In genomic region chr12:106626786-106627185, GRCm38 (mm10) we compare ENCODE assay signal across 28 mouse cellular contexts.
DNase-seq lines count a peak whose midpoint lies in the region; ATAC-seq and TF ChIP-seq lines count a peak whose summit lies in the region.
"Had no signal": no experiment of that assay in that cellular context is flagged by ENCODE, and none has a peak within 500 bp of the region (broad histone marks: within the 10 kb centered on the region; RNA-seq: fewer than 3 reads in every experiment).

No protein-coding gene starts in this region.

- H3K4me1 ChIP-seq in forebrain, postnatal 0 days (ENCODE audit: insufficient read depth), result no peaks in the 10 kb centered on the region
- H3K4me1 ChIP-seq in forebrain, embryonic 16.5 days (replicated peaks; ENCODE audit: control insufficient read depth, insufficient read depth, low read length), result 0 out of 2 replicates have a peak, but pooled peaks cover 2% of the 10 kb centered on the region
- H3K4me1 ChIP-seq in midbrain, embryonic 11.5 days (ENCODE audit: control insufficient read depth, insufficient read depth, low read length), result 0 out of 2 replicates have a peak, but pooled peaks cover 2% of the 10 kb centered on the region
- H3K4me1 ChIP-seq in midbrain, embryonic 10.5 days, result peaks cover 15% of the 10 kb centered on the region
- H3K4me1 ChIP-seq in midbrain, embryonic 13.5 days (replicated peaks), result peaks cover 12% of the 10 kb centered on the region
- H3K4me1 ChIP-seq: heart, embryonic 15.5 days; liver, embryonic 12.5 days; megakaryocyte, embryonic 14.5 days; neural tube, embryonic 15.5 days; stomach, embryonic 15.5 days had no signal

- WGBS in forebrain, postnatal 0 days, result 36% methylated on average over 15 of the region's 15 CpGs
- WGBS in forebrain, embryonic 16.5 days, result 51% methylated on average over 15 of the region's 15 CpGs
- 56% methylated on average over 15 of the region's 15 CpGs for WGBS in midbrain, embryonic 11.5 days
- WGBS in midbrain, embryonic 10.5 days, result 73% methylated on average over 15 of the region's 15 CpGs
- 20% methylated on average over 15 of the region's 15 CpGs for WGBS in midbrain, embryonic 13.5 days

- H3K27ac ChIP-seq in forebrain, postnatal 0 days (ENCODE audit: low read depth, low read length), result 0 out of 2 replicates have a peak overlapping the region, but pooled peaks have one; percentile 52
- no peak overlapping the region for H3K27ac ChIP-seq in forebrain, embryonic 16.5 days (ENCODE audit: low read length)
- no peak overlapping the region for H3K27ac ChIP-seq in midbrain, embryonic 11.5 days (ENCODE audit: low read depth, low read length)
- H3K27ac ChIP-seq in midbrain, embryonic 10.5 days (replicated peaks), result no peak overlapping the region
- H3K27ac ChIP-seq in midbrain, embryonic 13.5 days, result peak overlapping the region; percentile 72
- H3K27ac ChIP-seq: forebrain, embryonic 13.5 days; heart, embryonic 15.5 days; kidney, postnatal 0 days; liver, embryonic 12.5 days; neural tube, embryonic 15.5 days; stomach, embryonic 15.5 days had no signal

- no peaks in the 10 kb centered on the region for H3K9me3 ChIP-seq in forebrain, postnatal 0 days (ENCODE audit: low read length)
- H3K9me3 ChIP-seq in forebrain, embryonic 16.5 days (ENCODE audit: control insufficient read depth, low read length), result no peaks in the 10 kb centered on the region
- H3K9me3 ChIP-seq in midbrain, embryonic 11.5 days (ENCODE audit: control insufficient read depth, low read length), result no peaks in the 10 kb centered on the region
- no peaks in the 10 kb centered on the region for H3K9me3 ChIP-seq in midbrain, embryonic 10.5 days (replicated peaks)
- H3K9me3 ChIP-seq in midbrain, embryonic 13.5 days, result no peaks in the 10 kb centered on the region
- H3K9me3 ChIP-seq: forebrain, embryonic 13.5 days; heart, embryonic 15.5 days; neural tube, embryonic 15.5 days; stomach, embryonic 15.5 days had no signal

- no peak overlapping the region for H3K9ac ChIP-seq in forebrain, postnatal 0 days
- H3K9ac ChIP-seq in forebrain, embryonic 16.5 days (replicated peaks; ENCODE audit: low read depth, low read length), result no peak overlapping the region
- H3K9ac ChIP-seq in midbrain, embryonic 11.5 days (ENCODE audit: low read length), result no peak overlapping the region
- peak overlapping the region; percentile 41; the same call in 1 of the 2 replicates for H3K9ac ChIP-seq in midbrain, embryonic 13.5 days (replicated peaks)
- H3K9ac ChIP-seq: forebrain, embryonic 13.5 days; heart, embryonic 15.5 days; liver, embryonic 12.5 days; liver, postnatal 0 days; neural tube, embryonic 15.5 days; stomach, embryonic 15.5 days had no signal

- H3K4me3 ChIP-seq in forebrain, postnatal 0 days (ENCODE audit: low read depth, low read length), result no peak overlapping the region
- H3K4me3 ChIP-seq in forebrain, embryonic 16.5 days (replicated peaks; ENCODE audit: low read length), result no peak overlapping the region
- H3K4me3 ChIP-seq in midbrain, embryonic 11.5 days (ENCODE audit: low read depth, low read length), result no peak overlapping the region
- no peak overlapping the region for H3K4me3 ChIP-seq in midbrain, embryonic 10.5 days
- H3K4me3 ChIP-seq in midbrain, embryonic 13.5 days (replicated peaks), result peak overlapping the region; percentile 18
- H3K4me3 ChIP-seq: erythroblast, embryonic 14.5 days; forebrain, embryonic 13.5 days; heart, embryonic 15.5 days; liver, embryonic 12.5 days; megakaryocyte, embryonic 14.5 days; neural tube, embryonic 15.5 days; stomach, embryonic 15.5 days had no signal

- H3K27me3 ChIP-seq in forebrain, postnatal 0 days (ENCODE audit: insufficient read depth, low read length), result no peaks in the 10 kb centered on the region
- no peaks in the 10 kb centered on the region for H3K27me3 ChIP-seq in forebrain, embryonic 16.5 days (replicated peaks; ENCODE audit: control insufficient read depth, insufficient read depth, low read length)
- no peaks in the 10 kb centered on the region for H3K27me3 ChIP-seq in midbrain, embryonic 11.5 days (ENCODE audit: control insufficient read depth, insufficient read depth, low read length)
- H3K27me3 ChIP-seq in midbrain, embryonic 10.5 days (ENCODE audit: low read depth, poor library complexity, severe bottlenecking), result no peaks in the 10 kb centered on the region
- H3K27me3 ChIP-seq in midbrain, embryonic 13.5 days, result no peaks in the 10 kb centered on the region
- H3K27me3 ChIP-seq: forebrain, embryonic 13.5 days; heart, embryonic 15.5 days; liver, embryonic 12.5 days; megakaryocyte, embryonic 14.5 days; neural tube, embryonic 15.5 days; stomach, embryonic 15.5 days had no signal

- H3K4me2 ChIP-seq in forebrain, postnatal 0 days (ENCODE audit: low read depth), result no peak overlapping the region
- H3K4me2 ChIP-seq in forebrain, embryonic 16.5 days (ENCODE audit: low read length), result no peak overlapping the region
- no peak overlapping the region for H3K4me2 ChIP-seq in midbrain, embryonic 11.5 days
- H3K4me2 ChIP-seq in midbrain, embryonic 13.5 days (replicated peaks), result peak overlapping the region; percentile 38
- H3K4me2 ChIP-seq: forebrain, embryonic 13.5 days; heart, embryonic 15.5 days; liver, embryonic 12.5 days; neural tube, embryonic 15.5 days; stomach, embryonic 15.5 days had no signal

- DNase-seq in forebrain, postnatal 0 days, result no peak
- DNase-seq in midbrain, embryonic 11.5 days (ENCODE audit: low spot score, missing footprints), result peak; percentile 49
- no peak for DNase-seq in midbrain, embryonic 10.5 days (ENCODE audit: low spot score)
- no peak for DNase-seq in layer of hippocampus, adult 8-10 months (ENCODE audit: low spot score in 2 of 2)
- no peak for DNase-seq in right cerebral cortex, adult 2 months (ENCODE audit: low spot score in 2 of 2)
- DNase-seq in cerebellum, adult 18-20 months, result no peak
- DNase-seq: adrenal gland, postnatal 14 days; cerebellum, adult 11-12 months; cerebellum, postnatal 10 days; heart, postnatal 36 days; kidney, adult 18-20 months; kidney, postnatal 4 days; layer of hippocampus, postnatal 36 days; left cerebral cortex, postnatal 4 days; liver, postnatal 0 days; lung, postnatal 4 days; retina, postnatal 1 day; right cerebral cortex, postnatal 25 days had no signal

- no peak for TF ChIP-seq CTCF in forebrain, postnatal 0 days (IDR thresholded peaks at IDR 0.05; ENCODE audit: low read depth)

- ATAC-seq in forebrain, postnatal 0 days, result no peak
- ATAC-seq in forebrain, embryonic 16.5 days, result no peak
- no peak for ATAC-seq in midbrain, embryonic 11.5 days (ENCODE audit: low FRiP score)
- ATAC-seq in midbrain, embryonic 13.5 days, result no peak
- ATAC-seq: forebrain, embryonic 13.5 days; liver, embryonic 12.5 days; liver, postnatal 0 days had no signal

- H3K36me3 ChIP-seq in forebrain, postnatal 0 days (ENCODE audit: insufficient read depth), result no peaks in the 10 kb centered on the region
- H3K36me3 ChIP-seq in forebrain, embryonic 16.5 days (ENCODE audit: control insufficient read depth, insufficient read depth), result no peaks in the 10 kb centered on the region
- H3K36me3 ChIP-seq in midbrain, embryonic 11.5 days (ENCODE audit: control insufficient read depth, insufficient read depth, low read length), result no peaks in the 10 kb centered on the region
- H3K36me3 ChIP-seq in midbrain, embryonic 10.5 days, result no peaks in the 10 kb centered on the region
- H3K36me3 ChIP-seq in midbrain, embryonic 13.5 days, result no peaks in the 10 kb centered on the region
- H3K36me3 ChIP-seq: heart, embryonic 15.5 days; liver, embryonic 12.5 days; neural tube, embryonic 15.5 days; stomach, embryonic 15.5 days had no signal

Comparison
In these comparisons a context has a peak if more than half of its experiments do, and no peak if none do; other contexts are left out.
1. H3K27ac ChIP-seq: peak in forebrain, postnatal 0 days (single experiment) and midbrain, embryonic 13.5 days (single experiment); none in forebrain, embryonic 16.5 days (single experiment), midbrain, embryonic 11.5 days (single experiment) and midbrain, embryonic 10.5 days (single experiment).